Mouse (Mus musculus) adipocyte (in vitro differentiated cells): ENCODE measurements at regions not wholly inside any gene's neighbourhood (a gene's known extent, or its start where the extent isn't known, plus 50 kb on each side); places are given as distances from the start of the nearest gene placed in this dataset.

Experiments
- DNase-seq: peaks from one replicate; pipeline ENCODE4 v3.0.0-alpha.2; 2016; ENCODE audit warnings: low spot score

GRCm38 (mm10) chr3:42915146-42915545 lies 1172.7 kb downstream of the D3Ertd751e start:
- DNase-seq = no peak

- no peak for DNase-seq
Measured at GRCm38 (mm10) chr3:42935418-42935817, 1193.0 kb downstream of the D3Ertd751e start.

DNA sequence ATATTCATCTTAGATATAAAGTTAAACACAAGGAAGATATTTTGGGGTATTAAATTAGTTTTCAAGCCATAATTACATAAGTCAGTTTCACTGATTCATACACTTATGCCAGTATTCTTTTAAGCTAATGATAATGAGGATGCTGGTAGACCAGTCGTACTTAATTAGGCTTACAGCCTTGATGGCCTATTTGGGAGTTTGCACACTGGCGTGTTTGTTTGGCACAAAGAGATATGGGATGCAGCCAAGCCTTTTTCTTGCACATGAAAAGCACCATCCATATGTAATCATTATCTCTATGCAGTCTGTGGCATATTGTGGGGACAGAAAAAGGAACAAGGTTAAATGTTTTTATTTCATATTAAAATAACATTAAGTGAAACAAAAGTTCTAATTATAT lies 1234.7 kb downstream of the D3Ertd751e start:
- no peak for DNase-seq
